Mouse (Mus musculus) spleen, postnatal 36 days (tissue): ENCODE measurements around the gene Supt3.
A peak's percentile ranks its signal among the peaks of the same experiment; 100 is the strongest.

Experiments used
- DNase-seq, 2 experiments: peaks; one replicate each; pipeline ENCODE4 v3.0.0; 2022; ENCODE audit warnings: low spot score in 2 of 2, mixed read lengths in 1 of 2

Supt3 gene

DNA sequence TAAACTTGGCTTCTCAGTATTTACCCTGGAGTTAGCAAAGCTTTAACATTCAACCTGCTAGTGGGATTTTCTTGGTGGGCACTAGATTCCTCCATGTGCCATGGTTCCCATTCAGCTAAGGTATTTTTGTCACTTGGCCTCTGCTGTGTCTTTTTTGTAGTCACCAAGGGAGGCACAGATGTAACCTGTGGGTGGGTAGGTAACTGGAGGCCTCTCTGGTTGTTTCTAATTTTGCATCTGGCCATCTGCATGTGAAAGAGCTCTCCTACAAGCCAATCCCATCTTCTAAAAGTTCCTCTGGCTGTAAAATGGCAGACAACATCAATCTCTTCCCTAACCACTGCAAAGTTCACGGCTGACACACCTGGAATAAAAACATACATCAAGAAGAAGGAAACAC, 190.2 kb downstream of the Supt3 start:
- DNase-seq = no peak

DNA sequence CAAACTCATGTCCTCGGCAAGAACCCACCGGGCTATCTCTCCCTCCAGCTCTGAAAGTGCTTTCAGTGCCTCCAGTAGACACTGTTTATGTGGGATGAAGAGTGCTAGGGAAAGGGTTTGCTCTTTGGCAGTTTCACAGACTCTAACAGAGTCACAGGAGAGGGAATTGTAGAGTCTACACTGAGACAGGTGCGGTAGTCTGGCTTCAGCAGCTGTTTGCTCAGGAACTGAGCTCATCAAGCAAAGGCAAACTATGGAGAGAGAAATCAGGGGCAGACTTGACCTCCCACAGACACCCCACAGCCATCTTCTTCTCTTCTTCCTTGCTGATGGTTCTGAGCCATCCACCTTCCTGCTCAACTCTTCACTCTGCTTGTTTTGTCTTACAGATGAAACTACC, 193.3 kb downstream of the Supt3 start:
- DNase-seq = no peak

DNA sequence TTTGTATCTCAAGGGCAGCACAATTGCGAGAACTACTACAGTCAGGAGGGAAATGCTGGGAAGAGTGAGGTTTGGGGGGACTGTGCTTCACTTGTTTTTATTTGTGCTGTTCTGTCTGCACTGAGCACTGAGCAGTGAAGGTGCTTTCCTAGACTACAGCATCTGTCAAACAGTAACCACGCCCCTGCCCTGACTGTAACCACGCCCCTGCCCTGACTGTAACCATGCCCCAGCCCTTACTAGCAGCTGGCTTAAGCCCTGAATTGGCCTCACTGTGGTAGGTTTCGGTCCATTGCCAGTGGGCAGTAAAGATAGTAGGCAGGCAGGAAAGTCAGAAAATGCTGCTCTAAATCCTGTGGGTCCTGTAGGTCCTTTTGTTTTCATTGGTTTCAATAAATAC, 196.5 kb downstream of the Supt3 start:
- DNase-seq = peak; percentile 5 to 13

DNA sequence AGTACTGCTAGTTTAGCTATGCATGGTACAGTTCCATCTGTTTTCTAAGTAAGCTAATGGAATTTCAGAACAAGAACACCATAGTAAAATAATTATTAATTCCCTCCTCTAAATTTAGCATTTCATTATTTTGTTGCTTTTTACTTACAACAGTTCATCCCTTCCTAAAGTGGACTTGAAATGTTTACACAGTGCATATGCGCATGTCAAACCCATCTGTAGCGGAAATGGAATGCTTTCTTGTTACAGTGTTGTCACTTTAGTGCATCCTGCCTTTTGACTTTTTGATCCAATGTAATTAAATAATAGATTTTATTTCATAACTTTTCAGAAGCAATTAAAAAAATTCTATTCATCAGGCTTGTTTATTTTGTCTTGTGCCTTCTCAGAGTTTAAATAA, 200.7 kb downstream of the Supt3 start:
- no peak for DNase-seq

DNA sequence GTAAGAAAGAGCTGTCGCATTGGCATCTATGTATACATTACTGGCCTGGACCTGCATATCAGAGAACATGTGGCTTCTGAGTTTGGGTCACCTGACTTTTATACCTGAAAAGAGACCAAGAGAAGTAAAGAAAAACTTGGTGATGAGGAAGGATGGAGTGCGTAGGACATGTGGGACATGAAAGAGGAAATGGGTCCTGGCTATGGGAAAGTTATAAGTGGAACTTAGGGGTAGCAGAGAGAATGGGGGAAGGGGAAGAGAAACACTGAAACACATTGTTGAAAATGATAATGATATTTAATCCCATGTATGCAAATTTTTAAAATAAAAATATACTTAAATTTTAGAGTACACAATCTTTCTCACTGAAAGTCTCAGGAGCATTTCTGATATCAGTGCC, 211.0 kb downstream of the Supt3 start:
- no peak for DNase-seq

DNA sequence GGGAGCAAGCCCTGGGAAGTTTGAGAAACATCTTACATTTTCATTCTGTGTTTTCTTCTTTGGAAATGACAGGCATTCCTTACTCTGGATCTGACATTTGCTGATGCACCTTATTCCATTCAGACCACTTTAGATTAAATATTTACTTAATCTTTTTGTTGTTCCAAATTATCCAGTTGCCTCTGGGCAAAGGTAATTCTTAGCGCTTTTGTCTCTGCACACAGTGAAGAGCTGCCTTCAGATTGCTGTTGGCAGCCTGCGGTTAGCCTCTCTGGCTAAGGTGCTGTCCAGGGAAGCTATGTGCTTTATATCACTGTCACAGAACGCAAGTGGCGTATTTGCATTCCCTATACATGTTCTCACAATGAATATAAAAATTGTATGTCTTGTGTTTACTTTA, 226.4 kb downstream of the Supt3 start:
- no peak for DNase-seq

DNA sequence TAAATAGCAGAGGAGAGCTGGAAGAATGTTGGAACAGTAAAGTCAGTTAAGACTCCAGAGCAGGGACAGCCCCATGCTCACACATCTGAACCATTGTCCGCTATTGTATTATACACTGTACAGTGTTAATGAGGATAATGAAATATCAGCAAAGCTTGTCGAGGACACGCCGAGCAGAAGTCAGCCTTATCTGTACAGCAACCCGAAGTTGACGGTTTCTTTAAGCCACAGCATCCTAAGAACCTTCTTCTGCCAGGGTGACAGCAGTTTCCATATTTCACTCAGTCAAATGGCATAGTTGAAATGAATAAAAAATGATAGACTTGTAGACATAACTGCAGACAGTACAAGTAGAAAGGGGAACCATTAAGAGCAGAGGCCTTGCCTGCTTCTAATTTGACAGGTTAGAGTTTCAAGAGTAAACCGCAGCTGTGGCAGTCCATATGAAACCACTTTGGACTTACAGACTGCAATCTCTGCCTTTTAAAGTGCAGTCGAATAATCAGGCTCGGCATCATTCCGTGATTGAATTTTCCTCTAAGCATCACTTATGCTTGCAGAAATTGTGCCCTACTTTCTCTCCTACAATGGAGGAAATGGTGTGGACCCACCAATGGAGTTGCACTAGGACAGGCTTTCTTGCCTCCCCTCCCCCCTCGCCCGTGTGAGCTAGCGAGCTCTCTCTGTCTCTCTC, 227.7 kb downstream of the Supt3 start:
- no peak for DNase-seq

DNA sequence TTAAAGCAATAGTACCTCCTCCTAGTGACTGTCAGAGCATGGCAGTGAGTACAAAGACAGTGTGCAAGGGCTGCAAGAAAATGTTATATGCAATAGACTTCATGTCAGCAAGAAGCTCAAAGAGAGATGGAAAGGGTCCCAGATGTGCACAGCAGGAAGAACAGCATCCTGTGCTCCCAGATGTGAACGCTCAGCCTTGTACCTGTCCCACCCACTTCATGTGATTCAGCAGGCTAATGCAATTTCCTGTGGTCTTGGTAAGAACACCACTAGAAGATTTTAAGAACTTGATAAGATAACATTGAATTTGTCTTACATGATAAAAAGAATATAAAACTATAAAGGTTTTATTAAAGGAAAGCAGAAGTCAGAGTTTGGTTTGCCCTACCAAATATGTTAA, 230.5 kb downstream of the Supt3 start:
- no peak for DNase-seq

DNA sequence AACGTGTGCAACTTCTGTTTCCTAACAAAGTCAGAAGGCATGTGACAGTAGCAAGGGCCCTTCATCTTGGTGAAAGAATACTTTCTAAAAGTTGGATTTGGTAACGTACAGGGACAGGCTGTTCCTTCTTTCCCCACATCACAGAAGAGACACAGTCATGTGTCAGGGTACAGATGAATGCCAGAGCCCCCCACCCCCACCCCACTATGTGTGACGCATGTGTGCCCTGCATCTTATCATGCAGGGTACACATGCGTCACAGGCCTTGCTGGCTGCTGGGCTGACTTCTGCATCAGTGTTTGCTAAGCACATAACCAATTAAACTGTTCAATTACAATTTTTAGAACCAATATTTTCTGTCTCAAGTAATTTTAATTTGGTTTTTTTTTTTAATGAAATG, 231.7 kb downstream of the Supt3 start:
- no peak for DNase-seq

DNA sequence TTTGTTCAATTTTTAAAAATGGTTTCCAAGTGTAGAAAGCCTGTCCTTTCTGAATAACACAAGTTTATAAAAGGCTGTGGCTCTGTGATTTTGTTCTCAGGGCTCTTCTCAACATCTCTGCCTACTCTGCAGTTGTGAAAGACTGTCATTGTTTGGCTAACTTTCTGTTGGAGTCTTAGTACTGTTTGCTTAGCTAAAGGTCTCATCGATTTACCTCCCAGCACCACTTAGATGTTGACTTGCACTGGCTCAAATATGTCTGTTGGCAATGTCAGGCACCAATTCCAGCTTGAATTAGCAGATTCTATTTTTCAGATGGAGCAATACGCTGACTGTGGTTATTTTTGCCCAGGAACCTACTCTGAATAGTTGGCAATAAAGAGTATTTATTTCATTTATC, 233.5 kb downstream of the Supt3 start:
- no peak for DNase-seq

DNA sequence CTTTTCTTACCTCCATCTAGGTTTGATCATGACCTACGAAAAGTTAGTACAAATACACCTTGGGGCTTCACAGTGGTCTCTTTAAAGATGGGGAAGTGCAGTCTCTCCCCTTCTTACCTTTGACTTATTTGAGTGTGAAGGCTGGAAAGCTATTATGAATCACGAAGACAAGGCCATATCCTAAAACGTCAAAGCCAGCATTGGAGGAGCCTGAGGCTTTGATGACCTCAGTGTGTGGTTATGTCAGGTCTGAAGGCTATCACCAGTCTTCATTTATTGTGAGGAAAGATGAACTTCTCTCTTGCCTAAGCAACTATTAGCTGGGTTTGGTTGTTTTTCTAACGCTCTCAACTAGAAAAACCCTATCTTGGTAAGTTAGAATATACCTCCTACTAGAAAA, 239.8 kb downstream of the Supt3 start:
- DNase-seq = no peak

DNA sequence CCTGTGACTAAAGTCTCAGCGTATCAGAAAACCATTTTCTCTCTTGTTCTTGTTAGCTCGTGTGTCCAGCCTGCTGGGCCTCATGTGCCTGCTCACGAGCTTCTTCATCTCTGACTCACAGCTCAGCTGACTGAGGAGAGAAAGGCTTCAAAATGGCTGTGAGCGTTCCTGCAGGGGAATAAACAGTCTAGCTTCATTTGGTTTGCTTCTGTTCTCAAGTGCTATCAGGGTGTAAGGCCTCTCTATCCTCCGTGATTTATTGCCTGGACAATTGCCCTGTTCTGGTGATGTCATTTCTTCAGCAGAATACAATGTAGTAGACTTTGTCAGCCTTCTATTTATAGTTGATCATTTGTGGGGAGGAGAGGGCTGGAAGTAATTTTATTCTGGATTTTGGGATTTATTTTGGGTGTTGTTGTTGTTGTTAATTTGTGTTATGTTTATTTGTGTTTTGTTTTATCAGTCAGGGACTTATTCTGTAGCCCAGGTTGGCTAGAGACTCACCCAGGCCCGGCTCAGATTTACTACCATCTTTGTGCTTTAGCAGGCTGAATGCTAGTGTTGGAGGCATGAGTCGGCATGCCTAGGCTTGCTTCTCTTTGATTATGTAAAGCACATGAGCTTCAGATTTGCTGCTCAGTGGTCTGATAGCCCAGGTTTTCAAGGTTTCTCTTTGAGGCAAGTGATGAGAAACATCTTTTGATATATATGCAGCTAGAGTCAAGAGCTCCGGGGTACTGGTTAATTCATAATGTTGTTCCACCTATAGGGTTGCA, 243.4 kb downstream of the Supt3 start:
- no peak for DNase-seq

DNA sequence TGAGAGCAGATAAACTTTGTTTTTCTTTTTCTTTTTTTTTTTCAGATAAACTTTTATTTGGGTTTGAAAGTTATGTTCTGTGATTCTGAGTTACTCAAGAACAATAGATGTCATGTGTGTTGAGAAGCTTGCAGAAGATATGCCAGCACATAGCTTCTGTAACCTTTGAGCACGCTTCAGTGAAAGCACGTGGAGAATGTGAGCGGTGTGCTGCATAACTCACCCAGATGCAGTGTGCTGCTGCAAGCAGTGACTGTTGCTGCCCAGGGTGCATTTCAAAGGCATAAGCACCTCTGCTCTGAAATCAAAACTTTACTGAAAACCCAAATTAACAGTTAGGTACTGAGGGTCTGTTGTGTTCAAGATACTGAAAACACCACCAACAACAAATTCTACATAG, 251.5 kb downstream of the Supt3 start:
- no peak for DNase-seq

DNA sequence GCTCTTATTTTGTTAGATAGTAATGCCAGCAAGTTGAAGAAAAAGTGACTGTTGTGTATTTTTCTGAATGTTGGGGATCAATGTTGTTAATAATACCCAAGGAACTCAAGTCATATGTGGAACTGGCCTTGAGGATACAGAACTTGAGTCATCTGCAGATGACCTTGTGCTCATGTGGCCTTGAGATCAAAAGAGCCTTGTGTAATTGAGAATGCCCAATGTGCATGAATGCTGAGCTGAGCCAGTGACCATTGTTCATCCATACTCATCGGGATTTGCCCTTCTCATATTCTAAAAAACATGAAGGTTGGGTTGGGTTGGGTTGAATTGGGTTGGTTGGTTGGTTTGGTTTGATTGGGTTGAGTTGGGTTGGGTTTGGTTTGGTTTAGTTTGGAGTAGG, 252.2 kb downstream of the Supt3 start:
- DNase-seq = no peak

DNA sequence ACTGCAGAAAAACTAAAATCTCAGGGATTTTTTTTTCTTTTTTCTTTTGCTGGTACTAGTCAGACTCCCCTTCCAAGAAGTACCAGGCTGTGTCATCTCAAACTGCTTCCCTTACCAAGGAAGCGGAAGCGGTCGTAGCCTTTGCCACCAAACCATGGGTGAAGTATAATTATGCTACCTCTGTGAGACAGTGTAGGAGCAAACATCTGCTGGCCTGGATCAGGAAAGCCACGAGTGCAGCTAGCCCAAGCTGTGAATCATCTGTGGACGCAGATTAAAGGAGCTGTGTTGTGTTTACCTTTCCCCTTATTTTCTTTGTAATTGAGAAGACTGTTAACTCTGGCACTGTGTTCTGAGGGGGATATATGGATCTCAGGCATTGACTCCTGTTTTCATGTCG, 255.3 kb downstream of the Supt3 start:
- no peak for DNase-seq

DNA sequence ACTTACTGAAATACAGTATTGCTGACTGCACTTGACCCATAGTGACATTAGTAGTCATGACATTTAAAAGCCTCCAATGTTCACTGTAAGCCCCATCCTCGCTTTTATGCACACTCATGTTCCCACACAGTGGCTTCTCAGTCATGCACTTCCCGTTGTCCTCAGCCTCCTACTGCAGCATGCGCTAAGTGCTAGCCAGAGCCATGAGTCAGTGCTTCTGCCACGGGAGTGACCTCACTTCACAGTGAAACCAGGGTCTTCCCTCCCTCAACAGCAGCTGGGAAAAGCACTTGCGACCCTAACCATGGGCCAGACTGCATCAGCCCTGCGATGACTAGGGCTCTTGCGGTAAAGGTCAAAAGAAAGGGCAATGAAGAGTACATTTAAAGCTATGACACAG, 256.7 kb downstream of the Supt3 start:
- DNase-seq = peak in 1 of 2 experiments; percentile 4

DNA sequence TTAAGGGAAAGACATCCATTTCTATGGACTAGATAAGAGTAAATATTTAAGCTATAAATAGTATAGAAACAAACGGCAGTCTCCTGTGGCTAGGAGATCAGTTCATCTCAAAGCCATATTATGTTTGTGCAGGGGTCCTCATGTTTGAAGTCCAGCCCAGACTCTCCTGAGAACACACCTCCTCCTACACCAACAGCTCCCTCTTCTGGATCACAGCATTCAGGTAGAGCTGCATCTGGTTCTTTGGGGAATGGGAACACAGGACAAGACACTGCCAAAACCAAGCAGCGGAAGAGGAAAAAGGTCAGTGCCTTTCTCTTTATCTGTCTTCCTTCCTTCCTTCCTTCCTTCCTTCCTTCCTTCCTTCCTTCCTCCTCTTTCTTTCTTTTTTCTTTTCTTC, 264.1 kb downstream of the Supt3 start:
- no peak for DNase-seq

DNA sequence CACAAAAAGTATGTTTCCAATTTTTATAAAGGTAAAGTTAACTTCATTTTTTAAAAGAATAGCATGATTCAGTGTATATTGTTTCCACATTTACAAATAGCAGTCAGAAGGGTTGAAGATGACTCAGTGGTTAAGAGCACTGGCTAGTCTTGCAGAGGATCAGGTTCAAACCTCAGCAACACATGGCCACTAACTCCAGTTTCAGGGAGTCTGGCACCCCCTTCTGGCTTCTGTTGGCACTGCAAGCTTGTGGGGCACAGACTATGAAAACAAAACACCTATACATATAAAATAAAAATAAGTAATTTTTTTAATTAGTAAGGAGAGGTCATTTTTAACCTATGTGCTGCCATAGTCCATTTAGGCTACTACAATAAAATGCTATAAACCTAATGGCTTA, 268.9 kb downstream of the Supt3 start:
- no peak for DNase-seq

DNA sequence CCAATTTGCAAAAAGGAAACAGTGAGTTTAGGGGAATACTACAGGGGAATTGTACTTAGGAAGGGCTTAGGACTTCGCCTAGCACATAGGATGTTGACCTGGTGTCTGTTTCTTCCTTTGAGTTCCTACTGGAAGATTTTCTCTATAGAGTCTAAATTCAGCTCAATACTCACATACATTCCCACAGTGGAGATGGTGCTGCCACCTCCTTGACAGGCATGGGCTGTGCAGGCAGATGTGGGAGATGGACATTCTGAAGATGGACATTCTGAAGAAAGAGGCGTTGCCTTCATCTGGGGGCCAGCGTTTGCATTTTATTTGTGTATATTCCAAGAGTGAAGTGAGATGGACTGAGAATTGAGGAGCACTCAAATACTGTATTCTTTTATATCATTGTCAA, 269.6 kb downstream of the Supt3 start:
- no peak for DNase-seq

DNA sequence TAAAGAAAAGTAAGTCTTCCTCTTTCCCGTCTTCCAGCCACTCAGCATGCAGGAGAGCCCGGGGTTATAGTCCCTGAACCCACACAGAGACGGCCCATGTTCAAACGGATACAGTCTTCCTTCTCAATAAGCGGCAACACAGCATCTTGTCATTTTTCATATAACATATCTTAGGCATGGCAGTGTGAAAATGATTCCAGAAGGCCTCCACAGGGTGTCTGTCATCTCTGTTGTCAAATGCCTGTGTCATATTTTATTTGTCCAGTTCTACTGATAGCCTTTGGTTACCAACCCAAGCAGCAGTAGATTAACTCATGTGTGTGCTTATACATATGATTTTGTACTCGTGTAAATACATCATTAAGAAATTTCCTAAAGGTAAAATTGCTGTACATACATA, 270.3 kb downstream of the Supt3 start:
- no peak for DNase-seq

DNA sequence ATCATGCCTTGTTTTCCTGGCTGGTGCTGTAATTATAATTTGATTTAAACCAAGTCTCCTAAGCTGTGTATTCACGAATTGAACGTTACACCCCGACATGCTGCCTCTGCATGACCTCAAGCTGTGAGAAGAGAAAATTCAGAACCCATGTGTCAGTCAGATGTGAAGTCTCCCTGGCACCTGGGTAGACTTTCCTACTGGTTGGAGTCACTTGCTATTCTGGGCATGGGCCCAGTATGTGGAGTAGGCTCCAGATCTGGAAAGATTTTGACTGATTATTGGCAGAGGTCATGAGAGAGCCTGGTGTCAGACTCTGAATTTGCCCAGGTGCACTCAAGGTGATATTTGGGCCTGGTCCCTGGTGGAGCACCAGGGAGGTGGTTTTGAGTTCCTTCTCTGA, 275.0 kb downstream of the Supt3 start:
- no peak for DNase-seq

DNA sequence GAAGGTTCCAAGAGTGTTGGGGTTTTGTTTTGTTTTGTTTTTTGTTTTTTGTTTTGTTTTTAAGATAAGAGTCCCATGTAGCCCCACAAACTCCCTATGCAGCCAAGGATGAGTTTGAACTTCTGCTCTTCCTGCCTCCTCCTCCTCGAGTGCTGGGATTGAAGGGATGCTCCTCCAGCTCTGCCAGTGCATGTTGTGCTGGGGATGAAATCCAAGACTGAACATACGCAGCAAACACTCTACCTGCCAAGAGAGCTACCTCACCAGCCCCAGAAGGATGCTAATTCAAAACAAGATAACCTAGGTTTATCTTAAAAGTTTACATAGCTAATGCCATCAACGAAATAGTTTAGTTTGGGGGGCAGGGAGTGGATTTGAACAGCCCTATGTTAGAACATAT, 276.4 kb downstream of the Supt3 start:
- no peak for DNase-seq

DNA sequence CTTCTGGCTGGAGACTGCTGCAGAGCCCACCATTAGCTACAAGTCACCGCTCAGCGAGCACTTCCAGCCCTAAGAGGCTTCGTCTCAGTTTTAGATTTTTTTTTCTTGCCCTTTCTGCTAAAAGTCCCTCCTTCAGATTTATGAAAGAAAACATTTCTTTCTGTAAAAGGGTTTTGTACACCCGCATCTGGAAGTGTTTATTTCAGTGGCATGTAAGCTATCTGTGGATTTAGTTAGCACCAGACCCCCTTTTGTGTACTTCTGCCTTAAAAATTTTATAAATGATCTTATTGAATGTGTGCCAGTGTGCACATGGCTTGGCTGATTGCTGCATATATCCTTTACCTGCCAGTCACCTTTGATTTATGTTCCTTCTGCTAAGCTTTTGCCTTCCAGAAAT, 277.6 kb downstream of the Supt3 start:
- no peak for DNase-seq

DNA sequence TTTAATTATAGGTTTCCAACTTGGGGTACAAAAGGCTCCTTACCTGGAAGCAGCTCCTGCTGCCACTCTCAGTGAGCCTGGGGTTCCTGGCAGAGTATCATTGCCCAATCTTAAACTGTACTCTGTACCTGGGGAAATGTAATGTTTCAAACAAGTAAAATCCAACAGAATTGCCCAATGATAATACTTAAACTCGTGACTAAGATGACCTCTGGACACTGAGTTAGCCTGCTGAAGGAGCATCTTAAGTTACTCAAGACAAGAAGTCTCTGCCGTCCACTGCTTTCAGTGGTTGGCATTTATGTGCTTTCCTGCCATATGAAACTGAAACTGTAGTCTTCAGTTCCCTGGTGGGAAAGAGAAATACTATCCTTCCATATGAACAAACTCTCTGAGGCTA, 279.9 kb downstream of the Supt3 start:
- no peak for DNase-seq
